Mouse (Mus musculus) gastrocnemius, adult 2 months (tissue): ENCODE results near the gene Gps1. TPM values are rescaled to one million over a fixed set of nuclear protein-coding genes. Genes with fewer than 3 reads are reported as not detected.
"Not testable (repeated sequence)": the region's sequence is repeated elsewhere in the genome, so short reads cannot be mapped to it uniquely, and the experiment has no call there.

Experiments
- DNase-seq: peaks from one replicate; pipeline ENCODE4 v3.0.0; 2022
- H3K27ac ChIP-seq: fragments of 200-600 bp; 2 replicates; pipeline ENCODE4 v1.8.1; 2022; ENCODE audit warnings: mild to moderate bottlenecking
- H3K4me3 ChIP-seq: fragments of 200-600 bp; 2 replicates; pipeline ENCODE4 v1.8.1; 2022; ENCODE audit warnings: mild to moderate bottlenecking, moderate library complexity
- CTCF ChIP-seq: fragments of 200-600 bp; IDR thresholded peaks from 2 replicates; pipeline ENCODE4 v1.8.1; 2022; ENCODE audit warnings: antibody characterized with exemption, mild to moderate bottlenecking, moderate library complexity
- intact Hi-C: fragments of 180-260 bp; cut with DNase I; formaldehyde crosslinking; loops from one replicate; pipeline ENCODE4 v1.15.1; 2025
- total RNA-seq, 2 experiments: library from RNA; stranded (reverse); gene quantifications; 2 replicates each; pipeline ENCODE4 v1.2.3; 2021

Gps1 gene
- total RNA-seq, 2 experiments from 2014 or later: 57.9 to 65.2 TPM

DNA sequence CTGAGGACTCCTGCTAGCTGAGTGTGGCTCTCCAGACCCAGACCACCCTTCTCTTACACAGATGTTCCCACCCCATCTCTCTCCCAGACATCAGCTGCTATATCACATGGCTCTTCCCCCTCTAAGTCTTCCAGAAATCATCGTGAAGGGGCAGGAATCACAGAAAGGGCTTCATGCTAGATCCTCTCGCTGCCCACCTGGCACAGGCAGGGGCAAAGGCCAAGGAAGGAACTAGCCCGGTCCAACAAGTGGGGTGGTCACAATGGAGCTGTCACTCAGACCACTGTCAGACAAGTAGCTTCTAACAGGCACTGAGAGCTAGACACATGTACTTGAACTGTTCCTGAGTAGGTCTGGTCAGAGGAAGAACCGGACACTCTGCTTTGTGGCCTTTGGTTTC, 44.3 kb downstream of the Gps1 start:
- intact Hi-C loops: no loop called here
- Histone ChIP-seq H3K27ac (no peak overlapping the region), H3K4me3 (no peak overlapping the region)
- no peak for DNase-seq
- no peak for TF ChIP-seq CTCF

DNA sequence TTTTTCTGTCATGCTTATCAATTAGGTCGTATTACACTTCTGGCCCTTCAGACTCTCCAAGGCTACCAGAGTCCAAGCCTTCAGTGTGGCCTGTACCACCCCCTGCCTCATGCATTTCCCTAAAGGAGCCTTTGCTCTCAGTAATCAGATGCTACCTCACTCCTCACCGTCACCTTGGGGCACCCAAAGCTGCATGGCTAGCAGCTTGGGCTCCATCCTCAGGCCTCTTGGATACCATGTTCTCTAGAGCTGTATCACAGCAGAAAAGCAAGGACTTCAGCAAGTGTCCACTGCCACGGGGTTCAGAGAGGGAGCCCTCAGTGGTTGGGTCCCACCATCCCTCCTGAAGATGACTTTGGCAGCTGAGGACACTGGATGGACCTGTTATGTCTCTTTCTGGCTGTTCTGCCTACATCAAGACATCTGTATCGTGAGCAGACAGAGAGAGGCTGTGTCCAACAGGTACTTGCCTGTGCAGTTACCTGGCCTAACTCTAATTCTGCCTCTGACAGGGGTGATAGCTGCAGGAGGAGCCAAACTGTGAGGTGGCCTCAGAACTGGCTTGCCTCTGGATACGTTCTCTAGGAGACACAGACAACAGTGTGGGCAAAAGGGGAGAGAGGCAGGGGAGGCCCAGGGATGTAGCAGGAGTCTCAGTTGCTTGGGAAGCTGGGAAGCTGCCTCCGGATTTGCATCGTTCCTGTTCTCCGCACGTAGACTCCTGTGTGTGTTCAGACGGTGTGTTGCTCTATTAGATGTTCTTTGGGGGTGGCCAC, 45.9 kb downstream of the Gps1 start:
- Histone ChIP-seq H3K4me3 (no peak overlapping the region), H3K27ac (no peak overlapping the region)
- intact Hi-C loops: no loop called here
- TF ChIP-seq CTCF: no peak
- DNase-seq: no peak

DNA sequence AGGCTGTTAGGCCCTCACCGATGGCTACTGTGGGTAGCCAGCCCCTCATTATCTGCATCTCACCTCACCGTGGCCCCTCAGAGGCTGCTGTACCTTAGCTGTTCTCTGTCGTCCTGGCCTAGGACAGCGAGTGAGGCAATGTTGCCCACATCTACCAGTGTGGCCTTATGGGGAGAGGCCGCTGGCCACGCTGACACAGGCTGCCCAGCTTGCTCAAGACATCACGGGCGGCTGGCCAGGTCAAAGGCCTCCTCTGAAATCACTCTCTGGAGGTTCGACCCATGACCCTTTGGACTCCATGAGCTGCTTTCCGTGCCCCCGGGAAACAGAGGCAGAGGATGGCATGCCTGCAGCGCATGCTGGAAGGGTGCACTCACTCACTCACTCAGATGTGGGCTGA, 46.6 kb downstream of the Gps1 start:
- DNase-seq: no peak
- intact Hi-C loops: no loop called here
- Histone ChIP-seq H3K4me3 (no peak overlapping the region), H3K27ac (no peak overlapping the region)
- TF ChIP-seq CTCF: no peak

DNA sequence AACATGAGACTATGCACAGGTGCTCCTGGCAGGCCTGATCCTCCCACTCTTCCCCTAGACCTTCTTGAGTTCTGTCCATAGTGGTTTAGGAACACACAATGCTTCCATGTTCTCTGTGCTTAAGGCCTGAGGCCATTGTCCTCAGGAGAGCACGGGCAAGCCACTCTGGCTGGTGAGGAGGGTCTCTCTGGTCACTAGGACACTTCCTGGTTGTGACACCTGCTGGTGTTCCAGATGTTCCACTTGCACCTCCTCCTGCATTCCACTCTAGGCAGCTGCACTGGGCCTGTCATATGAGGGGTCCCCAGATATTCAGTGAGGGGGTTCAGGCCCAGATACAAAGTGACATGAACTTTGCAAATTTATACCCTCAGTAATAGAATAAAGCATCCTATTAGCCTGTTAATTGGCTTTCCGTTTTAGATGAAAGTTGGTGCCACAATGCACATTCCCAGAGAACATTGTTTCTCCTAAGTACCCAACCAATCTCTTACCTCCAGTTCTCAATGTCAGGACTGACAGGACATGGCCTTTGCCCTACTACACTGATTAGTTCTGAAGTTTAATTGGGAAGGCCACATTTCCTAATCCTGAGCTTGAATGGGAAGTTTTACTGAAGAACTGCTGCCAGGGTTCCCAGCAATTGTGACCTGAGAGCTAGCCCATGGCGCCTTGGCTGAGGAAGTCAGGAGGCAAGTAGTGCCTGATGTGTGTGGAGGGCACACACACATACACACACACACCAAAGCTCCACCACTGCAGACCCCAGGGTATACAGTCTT, 47.8 kb downstream of the Gps1 start:
- DNase-seq: no peak
- TF ChIP-seq CTCF: no peak
- Histone ChIP-seq H3K27ac (no peak overlapping the region), H3K4me3 (no peak overlapping the region)
- intact Hi-C loops: no loop called here

DNA sequence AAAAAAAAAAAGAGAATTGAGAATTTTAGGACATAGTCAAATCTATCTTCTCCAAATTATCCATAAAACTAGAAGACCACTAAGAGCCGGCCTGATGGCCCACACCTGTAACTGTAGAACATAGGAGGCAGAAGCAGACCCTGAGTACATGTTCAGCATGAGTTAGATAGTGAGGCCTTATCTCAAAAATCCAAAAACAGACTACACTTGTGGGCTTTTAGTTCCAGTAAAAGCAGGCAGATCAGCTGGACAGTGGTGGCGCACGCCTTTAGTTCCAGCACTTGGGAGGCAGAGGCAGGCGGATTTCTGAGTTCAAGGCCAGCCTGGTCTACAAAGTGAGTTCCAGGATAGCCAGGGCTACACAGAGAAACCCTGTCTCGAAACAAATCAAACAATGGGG, 48.9 kb downstream of the Gps1 start:
- DNase-seq, H3K4me3 ChIP-seq, H3K27ac ChIP-seq, intact Hi-C loops: not testable (repeated sequence)

DNA sequence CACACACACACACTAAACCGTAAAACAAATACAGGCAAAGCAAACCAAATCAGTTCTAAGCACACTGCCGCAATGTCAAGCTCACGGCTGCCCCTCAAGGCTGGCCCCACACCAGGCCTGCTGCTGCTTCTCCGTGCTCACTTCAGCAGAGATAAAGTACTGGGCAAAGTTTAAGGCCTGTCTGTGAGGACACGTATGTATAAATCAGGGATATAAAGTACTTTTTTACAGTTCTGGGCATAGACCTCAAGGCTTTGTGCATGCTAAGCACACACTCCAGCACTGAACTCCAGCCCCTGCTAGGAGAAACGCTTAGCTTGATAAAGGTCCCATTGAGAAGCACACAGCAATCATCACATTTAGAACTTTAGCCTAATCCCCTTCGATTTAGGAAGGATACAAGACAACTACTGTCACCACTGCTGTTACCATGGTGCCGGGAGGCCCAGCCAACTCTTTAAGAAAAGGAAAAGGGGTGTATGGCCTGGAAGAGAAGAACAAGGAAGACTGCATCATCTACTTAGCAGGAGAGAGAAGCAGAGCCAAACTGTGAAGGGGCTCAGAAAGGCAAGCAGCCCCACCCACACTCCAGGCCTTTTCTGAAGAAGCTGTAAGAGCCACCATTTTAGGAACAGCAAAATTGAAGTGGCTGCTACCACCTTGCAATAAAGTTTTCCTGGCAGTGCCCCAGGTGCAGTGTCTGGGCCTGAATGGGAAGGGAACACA, 49.6 kb downstream of the Gps1 start:
- intact Hi-C loops: no loop called here
- DNase-seq: no peak

More for the DNA sequence above, 49.6 kb downstream of the Gps1 start:
- H3K27ac ChIP-seq: no peak overlapping the region
- H3K4me3 ChIP-seq: no peak overlapping the region
- TF ChIP-seq CTCF: no peak

Other genes starting within 250 kb of the Gps1 start
- 10 to 100 TPM; 21.7 to 22.1 TPM for gene Mcrip1, start 234.5 kb upstream of the Gps1 start, total RNA-seq
- gene Ppp1r27, start 233.1 kb upstream of the Gps1 start, total RNA-seq: 100 to 1,000 TPM; 188 to 418 TPM
- 100 to 1,000 TPM; 201 to 240 TPM for gene P4hb, start 211.0 kb upstream of the Gps1 start, total RNA-seq
- 10 to 100 TPM; 72.1 to 89.6 TPM for gene Arhgdia, start 202.6 kb upstream of the Gps1 start, total RNA-seq
- gene Alyref, start 185.9 kb upstream of the Gps1 start, total RNA-seq: 10 to 100 TPM; 36.0 to 44.7 TPM
- gene Anapc11, start 185.9 kb upstream of the Gps1 start, total RNA-seq: 10 to 100 TPM; 45.3 to 58.5 TPM
- gene Npb, start 175.8 kb upstream of the Gps1 start, total RNA-seq: under 1 TPM in 1 of 2 experiments, not detected in 1; 0.78 TPM
- 10 to 100 TPM; 30.6 to 39.2 TPM for gene Pcyt2, start 166.3 kb upstream of the Gps1 start, total RNA-seq
- 1 to 10 TPM; 4.1 to 4.7 TPM for gene Sirt7, start 159.0 kb upstream of the Gps1 start, total RNA-seq
- 10 to 100 TPM; 53.1 to 68.2 TPM for gene Mafg, start 150.7 kb upstream of the Gps1 start, total RNA-seq
- 1 to 10 TPM; 3.5 to 3.8 TPM for gene Pycr1, start 140.5 kb upstream of the Gps1 start, total RNA-seq
- gene Myadml2, start 136.1 kb upstream of the Gps1 start, total RNA-seq: 100 to 1,000 TPM; 109 to 157 TPM
- not detected for gene Notum, start 123.1 kb upstream of the Gps1 start, total RNA-seq
- 10 to 100 TPM; 31.2 to 32.4 TPM for gene Aspscr1, start 111.3 kb upstream of the Gps1 start, total RNA-seq
- 10 to 100 TPM; 22.1 to 32.3 TPM for gene Cenpx, start 70.5 kb upstream of the Gps1 start, total RNA-seq
- gene Lrrc45, start 70.3 kb upstream of the Gps1 start, total RNA-seq: 1 to 10 TPM; 3.6 to 4.4 TPM
- gene Rac3, start 62.8 kb upstream of the Gps1 start, total RNA-seq: 1 to 10 TPM in 1 of 2 experiments, under 1 TPM in 1; 0.87 to 1.3 TPM
- gene Dcxr, start 57.0 kb upstream of the Gps1 start, total RNA-seq: 1 to 10 TPM; 6.3 to 8.6 TPM
- 10 to 100 TPM in 1 of 2 experiments, 1 to 10 TPM in 1; 9.1 to 15.4 TPM for gene Cbr2, start 52.2 kb upstream of the Gps1 start, total RNA-seq
- 10 to 100 TPM; 15.7 to 22.2 TPM for gene Hmga1b, start 21.5 kb upstream of the Gps1 start, total RNA-seq
- gene Rfng, start 65 bp upstream of the Gps1 start, total RNA-seq: 10 to 100 TPM; 11.7 to 14.1 TPM
- 10 to 100 TPM; 31.2 to 31.5 TPM for gene Dus1l, start 12.1 kb downstream of the Gps1 start, total RNA-seq
- gene Fasn, start 40.3 kb downstream of the Gps1 start, total RNA-seq: 10 to 100 TPM in 1 of 2 experiments, 1 to 10 TPM in 1; 6.8 to 20.0 TPM
- gene Ccdc57, start 148.6 kb downstream of the Gps1 start, total RNA-seq: 1 to 10 TPM; 3.4 to 3.6 TPM
- 100 to 1,000 TPM; 295 to 479 TPM for gene Slc16a3, start 164.2 kb downstream of the Gps1 start, total RNA-seq
- 10 to 100 TPM; 50.0 to 53.7 TPM for gene Csnk1d, start 207.1 kb downstream of the Gps1 start, total RNA-seq